Mouse (Mus musculus): ENCODE data around the gene Arsb.

DNA sequence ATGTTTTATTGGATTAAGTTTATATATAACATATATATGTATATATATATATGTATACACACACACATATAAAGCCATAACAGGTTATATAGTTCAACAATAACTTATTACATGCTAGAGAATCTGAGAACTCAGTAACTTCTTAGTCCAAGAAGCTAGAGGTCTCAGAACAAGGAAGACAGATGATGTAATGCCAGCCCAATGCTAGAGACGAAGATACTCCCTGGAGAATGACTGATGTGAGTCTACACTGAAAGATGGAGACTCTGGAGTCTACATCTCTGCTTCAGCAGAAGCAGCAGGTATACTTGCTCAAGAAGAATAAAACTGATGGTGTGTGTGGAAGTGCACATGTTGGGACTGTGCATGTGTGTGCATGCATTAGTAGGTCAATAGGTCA is 208.3 kb downstream of the Arsb start:
- TF ChIP-seq CTCF (IDR thresholded peaks at IDR 0.05; ENCODE audit: low read depth, low read length): no peak
- TF ChIP-seq POLR2A (IDR thresholded peaks at IDR 0.05; ENCODE audit: borderline replicate concordance, low read depth, low read length): no peak
